Mouse (Mus musculus) adipocyte (in vitro differentiated cells): ENCODE measurements around the gene Tmem120b.

Experiments used
- DNase-seq: peaks from one replicate; pipeline ENCODE4 v3.0.0-alpha.2; 2016; ENCODE audit warnings: low spot score

Gene Tmem120b

DNA sequence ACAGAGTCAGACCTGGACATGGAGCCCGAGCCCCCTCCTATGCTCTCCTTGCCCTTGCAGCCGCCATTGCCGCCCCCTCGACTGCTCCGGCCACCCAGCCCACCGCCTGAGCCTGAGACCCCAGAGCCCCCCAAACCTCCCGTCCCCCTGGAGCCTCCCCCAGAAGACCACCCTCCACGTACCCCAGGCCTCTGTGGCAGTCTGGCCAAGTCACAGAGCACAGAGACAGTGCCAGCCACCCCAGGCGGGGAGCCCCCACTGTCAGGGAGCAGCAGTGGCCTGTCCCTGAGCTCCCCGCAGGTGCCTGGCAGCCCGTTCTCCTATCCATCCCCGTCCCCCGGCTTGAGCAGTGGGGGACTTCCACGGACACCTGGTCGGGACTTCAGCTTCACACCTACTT is 91.7 kb downstream of the Tmem120b start:
- no peak for DNase-seq

DNA sequence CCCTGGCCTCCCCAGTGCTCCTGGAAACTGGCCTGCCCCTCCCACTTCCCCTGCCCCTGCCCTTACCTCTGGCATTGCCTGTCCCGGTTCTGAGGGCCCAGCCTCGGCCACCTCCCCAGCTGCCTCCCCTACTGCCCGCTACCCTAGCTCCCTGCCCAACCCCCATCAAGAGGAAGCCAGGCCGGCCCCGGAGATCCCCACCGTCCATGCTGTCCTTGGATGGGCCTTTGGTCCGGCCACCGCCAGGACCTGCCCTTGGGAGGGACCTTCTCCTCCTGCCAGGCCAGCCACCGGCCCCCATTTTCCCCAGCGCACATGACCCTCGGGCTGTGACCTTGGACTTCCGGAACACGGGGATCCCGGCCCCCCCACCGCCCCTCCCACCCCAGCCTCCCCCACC is 92.1 kb downstream of the Tmem120b start:
- no peak for DNase-seq

DNA sequence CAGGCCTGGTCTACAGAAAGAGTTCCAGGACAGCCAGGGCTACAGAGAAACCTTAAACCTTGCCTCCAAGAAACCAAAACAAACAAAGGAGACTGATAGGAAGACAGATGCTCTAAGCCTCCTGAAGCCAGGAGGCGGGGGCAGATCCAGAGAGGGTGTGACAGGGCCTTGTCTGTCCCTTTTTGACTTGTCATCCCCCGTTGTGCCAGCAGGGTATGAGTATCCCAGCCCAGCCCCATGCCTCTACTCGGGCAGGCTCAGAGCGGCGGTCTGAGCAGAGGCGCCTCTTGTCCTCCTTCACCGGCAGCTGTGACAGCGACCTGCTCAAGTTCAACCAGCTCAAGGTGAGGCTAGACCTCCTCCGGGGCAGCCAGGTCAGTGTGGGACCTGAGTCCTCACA is 94.7 kb downstream of the Tmem120b start:
- DNase-seq = no peak

DNA sequence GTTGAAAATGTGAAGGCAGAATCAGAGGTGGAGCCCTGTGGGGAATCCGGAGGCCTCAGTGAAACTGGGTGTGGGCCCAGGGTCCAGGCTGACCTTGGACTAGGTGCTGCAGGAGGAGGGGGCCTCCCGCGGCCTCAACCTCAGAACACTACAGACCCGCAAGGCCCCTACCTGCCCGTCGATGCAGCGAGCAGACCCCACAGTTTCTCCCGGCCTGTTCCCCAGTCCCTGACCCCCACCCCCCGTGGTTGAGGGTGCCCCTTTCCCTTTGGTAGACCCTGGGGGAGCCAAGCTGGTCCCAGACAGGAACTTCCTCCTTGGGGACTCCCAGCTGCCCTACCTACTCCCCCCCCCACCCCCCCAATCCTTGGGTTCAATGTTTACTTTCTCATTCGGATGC is 98.2 kb downstream of the Tmem120b start:
- DNase-seq = no peak
